Mouse (Mus musculus) Patski (cell line): ENCODE measurements around the gene Hps4. TPM values are rescaled to one million over a fixed set of nuclear protein-coding genes. Genes with fewer than 3 reads are reported as not detected.

Experiments used
- ATAC-seq: fragments of 100-300 bp; one replicate; pipeline ENCODE4 v1.8.0; 2021
- CTCF ChIA-PET: fragments of 350-600 bp; sonication (Branson Sonifier 250); formaldehyde crosslinking; loops from one replicate; lab custom pipeline; 2022; ENCODE audit warnings: inconsistent platforms; lab: Charles Lee
- POLR2A ChIA-PET: fragments of 350-600 bp; sonication (Branson Sonifier 250); formaldehyde crosslinking; loops from one replicate; lab custom pipeline; 2022; ENCODE audit warnings: antibody characterized with exemption, inconsistent platforms; lab: Charles Lee
- DNase-seq: peaks from one replicate; pipeline ENCODE4 v3.0.0-alpha.2; 2011; ENCODE audit warnings: low read depth, low spot score
- H3K27me3 ChIP-seq: fragments of 371-371 bp; one replicate; pipeline ENCODE4 v1.5.1; 2021
- CTCF ChIP-seq: fragments of 100-300 bp; IDR thresholded peaks from one replicate; pipeline ENCODE4 v1.5.1; 2021
- in situ Hi-C: fragments of 300-500 bp; cut with MboI; formaldehyde crosslinking; loops from 3 replicates; pipeline ENCODE4 v1.11.1; 2018; ENCODE audit warnings: low pct_unique_long_range_greater_than_20kb, mixed read lengths
- polyA plus RNA-seq: library from polyadenylated mRNA; unstranded; gene quantifications from one replicate; pipeline ENCODE4 v1.2.3, GENCODE M21; 2021

Gene Hps4
- polyA plus RNA-seq, 1 experiment from 2014 or later = 34.1 TPM

DNA sequence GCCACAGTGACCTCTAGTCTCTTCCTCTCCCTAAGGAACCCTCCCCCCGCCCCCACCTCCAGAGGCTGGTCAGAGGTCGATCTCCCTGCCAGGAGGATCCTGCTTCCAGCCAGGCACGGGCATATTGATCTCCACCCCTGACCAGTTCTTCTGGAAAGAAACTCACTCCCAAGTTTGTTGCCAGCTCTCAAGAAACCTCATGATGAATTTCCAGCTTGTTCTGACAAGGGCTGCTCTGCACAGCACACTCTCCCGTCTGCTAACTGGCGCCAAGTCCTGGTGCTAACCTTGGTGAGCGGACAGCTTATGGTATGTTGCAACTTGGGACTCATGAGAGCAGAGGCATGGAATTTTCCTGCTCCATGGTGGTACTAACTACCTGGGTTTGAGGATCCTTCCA is 35.8 kb downstream of the Hps4 start:
- ChIA-PET POLR2A (no interaction called here), CTCF (interaction anchor here (1.0 kb wide), 2 partner anchors 10 to 24 kb away, joined by 3 to 4 read pairs; no protein-coding TSS in a partner anchor)
- DNase-seq = no peak
- ATAC-seq = no peak
- in situ Hi-C loops = no loop called here
- no peaks in the 10 kb centered on the region for H3K27me3 ChIP-seq
- TF ChIP-seq CTCF = no peak

DNA sequence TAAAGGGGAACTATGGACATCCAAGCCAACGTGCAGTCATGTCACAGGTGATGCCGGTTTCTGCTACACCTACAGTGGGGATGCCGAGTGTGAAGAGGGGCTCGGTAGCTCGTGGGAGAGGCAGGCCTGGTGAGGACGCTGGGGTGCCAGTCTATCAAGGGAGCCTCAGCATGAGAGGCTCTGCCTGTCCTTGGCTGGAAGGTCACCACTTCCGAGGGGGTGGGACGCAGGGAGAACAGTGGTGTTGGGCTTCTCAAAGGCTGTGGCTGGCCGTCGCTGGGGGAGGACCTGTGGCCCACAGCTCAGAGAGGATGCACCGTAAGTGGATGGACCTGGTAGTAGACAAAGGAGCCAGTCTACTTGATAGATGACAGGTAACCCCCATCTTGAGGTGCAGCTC is 38.3 kb downstream of the Hps4 start:
- ATAC-seq (no peak), DNase-seq (no peak)
- in situ Hi-C loops = no loop called here
- CTCF ChIA-PET = no interaction called here
- TF ChIP-seq CTCF = no peak
- POLR2A ChIA-PET = no interaction called here
- no peaks in the 10 kb centered on the region for H3K27me3 ChIP-seq

DNA sequence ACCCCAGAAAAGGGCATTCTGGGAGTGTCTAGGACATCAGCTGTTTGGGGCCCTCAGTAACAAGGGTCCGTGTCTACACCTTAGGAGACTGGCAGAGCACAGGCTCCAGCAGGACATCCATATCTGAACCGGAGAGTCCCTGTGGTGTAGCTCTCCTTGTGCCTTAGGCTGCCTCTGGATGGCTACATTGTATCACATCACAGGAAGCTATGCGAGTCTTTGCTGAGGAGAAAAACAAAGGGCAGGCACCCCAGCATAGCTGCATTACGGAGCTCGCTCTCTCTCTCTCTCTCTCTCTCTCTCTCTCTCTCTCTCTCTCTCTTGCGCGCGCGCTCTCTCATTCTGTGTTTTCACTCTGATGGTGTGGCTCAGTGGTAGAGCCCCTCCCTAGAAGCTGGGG is 39.2 kb downstream of the Hps4 start:
- DNase-seq (no peak), ATAC-seq (no peak)
- in situ Hi-C loops = no loop called here
- no peak for TF ChIP-seq CTCF
- no peaks in the 10 kb centered on the region for H3K27me3 ChIP-seq
- CTCF ChIA-PET = interaction anchor here (1.2 to 1.3 kb wide), 2 partner anchors 8 to 9 kb away, joined by 3 read pairs; no protein-coding TSS in a partner anchor
- POLR2A ChIA-PET = no interaction called here

DNA sequence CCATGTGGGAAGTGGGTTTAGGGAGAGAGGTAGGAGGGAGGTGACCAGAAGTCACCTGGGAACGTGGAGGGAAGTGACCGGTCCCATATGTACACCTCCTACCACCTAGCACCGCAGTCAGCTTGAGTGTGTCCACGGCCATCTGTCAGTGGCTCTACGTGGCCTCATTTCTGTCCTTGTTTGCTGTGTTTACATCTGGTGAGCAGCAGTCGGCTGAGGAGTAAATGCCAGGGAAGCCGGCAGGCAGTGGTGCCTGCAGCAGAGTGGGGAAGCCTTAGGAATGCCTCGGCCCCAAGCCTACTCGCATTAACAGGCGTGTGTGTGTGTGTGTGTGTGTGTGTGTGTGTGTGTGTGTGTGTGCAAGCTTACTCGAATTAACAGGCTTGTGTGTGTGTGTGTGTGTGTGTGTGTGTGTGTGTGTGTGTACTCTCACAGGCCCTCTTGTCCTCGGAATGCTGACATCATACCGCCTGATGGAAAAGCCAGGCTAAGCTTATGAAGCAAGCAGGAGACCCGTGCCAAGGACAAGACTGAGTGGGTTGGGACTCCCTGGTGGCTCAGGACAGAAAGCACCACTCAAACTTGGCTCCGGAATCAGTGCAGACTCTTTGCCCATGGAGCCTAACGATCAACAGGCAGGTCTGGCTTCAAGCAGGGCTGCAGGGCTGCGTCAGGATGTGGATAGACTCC is 39.9 kb downstream of the Hps4 start:
- TF ChIP-seq CTCF = no peak
- no peaks in the 10 kb centered on the region for H3K27me3 ChIP-seq
- ATAC-seq = no peak
- DNase-seq = no peak
- CTCF ChIA-PET = interaction anchor here (1.2 to 1.3 kb wide), 2 partner anchors 9 to 10 kb away, joined by 3 read pairs; no protein-coding TSS in a partner anchor
- in situ Hi-C loops = no loop called here
- POLR2A ChIA-PET = no interaction called here

DNA sequence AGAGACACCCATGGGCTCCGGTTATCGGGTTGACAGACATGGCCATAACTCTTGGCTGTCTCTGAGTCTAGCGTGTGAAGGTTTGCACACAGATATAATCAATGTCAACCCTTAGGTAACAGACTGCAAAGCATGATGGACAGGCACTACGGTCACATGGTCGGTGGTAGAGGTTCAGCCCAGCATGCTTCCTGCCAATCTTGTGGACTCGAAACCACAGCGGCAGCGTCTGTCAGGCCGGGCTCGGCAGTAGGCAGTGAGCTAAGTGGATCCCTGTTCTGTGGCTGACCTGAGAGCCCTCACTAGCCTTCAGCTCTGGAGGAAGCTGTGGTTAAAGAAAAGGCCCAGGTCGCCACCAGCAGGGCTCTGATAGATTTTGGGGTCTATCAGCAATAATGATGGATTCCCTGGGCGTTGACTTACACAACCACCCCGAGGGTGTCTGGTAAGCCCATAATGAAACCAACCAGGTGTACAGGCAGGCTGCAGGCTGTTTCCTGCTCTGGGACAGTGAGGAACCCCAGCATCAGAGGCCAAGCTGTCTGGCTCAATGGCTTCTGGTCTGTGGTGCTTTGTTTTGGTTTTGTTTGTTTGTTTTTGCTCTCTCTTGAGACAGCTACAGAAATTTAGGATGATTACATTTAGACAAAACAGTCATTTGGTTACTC is 42.1 kb downstream of the Hps4 start:
- DNase-seq (no peak), ATAC-seq (no peak)
- CTCF ChIA-PET = no interaction called here
- POLR2A ChIA-PET = no interaction called here
- in situ Hi-C loops = no loop called here
- TF ChIP-seq CTCF = no peak
- no peaks in the 10 kb centered on the region for H3K27me3 ChIP-seq

DNA sequence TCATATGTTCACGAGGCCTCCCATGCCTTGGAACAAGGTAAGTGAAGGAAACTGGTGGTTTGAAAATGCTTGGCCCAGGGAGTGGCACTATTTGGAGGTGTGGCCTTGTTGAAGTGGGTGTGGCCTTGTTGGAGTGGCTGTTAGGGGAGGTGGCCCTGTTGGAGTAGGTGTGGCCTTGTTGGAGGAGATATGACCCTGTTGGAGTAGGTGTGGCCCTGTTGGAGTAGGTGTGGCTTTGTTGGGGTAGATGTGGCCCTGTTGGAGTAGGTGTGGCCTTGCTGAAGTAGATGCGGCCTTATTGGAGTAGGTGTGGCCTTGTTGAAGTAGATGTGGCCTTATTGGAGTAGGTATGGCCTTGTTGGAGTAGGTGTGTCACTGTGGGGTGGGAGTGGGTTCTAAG is 43.1 kb downstream of the Hps4 start:
- ChIA-PET POLR2A (no interaction called here), CTCF (no interaction called here)
- in situ Hi-C loops = no loop called here
- ATAC-seq (no peak), DNase-seq (no peak)
- no peaks in the 10 kb centered on the region for H3K27me3 ChIP-seq
- no peak for TF ChIP-seq CTCF

DNA sequence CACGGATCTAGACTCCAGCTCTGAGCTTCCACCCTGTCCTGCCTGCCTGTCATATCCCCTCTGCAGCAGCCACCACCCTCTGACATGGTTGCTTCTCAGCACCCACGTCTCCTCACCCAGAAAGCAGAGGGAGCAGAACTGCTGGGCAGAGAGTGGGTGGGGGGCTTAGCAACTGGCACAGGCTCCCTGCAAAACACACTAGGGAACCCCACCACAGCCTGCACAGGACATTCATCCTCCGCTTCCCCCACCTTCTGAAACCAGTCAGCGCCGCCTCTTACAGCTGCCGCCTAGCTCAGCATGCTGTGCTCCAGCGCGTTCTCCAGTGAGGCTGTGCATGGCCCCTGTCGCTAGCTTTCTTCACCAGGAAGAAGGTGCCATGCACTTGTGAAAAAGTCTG is 46.5 kb downstream of the Hps4 start:
- CTCF ChIA-PET = interaction anchor here (1.2 kb wide), 1 partner anchor 39 kb away, joined by 3 read pairs; no protein-coding TSS in a partner anchor

DNA sequence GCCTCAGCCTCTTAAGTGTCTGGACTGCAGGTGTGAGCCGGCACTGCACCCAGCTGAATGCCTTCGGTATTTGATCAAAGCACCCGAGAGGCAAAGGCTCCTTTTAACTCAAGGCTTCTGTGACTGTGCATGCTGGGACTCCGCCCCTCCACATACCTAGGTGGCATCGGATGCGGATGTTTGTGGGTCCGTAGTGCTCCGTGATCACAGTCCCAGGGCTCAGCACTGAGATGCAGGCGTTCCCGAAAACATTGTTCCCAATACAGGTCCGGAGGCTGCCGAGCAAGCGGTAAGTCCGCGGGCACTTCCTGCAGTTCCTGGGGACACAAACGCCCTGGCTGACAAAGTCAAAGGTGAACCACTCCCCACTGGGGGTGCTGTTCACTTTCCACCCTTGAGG is 48.1 kb downstream of the Hps4 start:
- POLR2A ChIA-PET = interaction anchor here (0.7 kb wide), 1 partner anchor 18 kb away, joined by 3 read pairs; no protein-coding TSS in a partner anchor
- in situ Hi-C loops = no loop called here
- no peak for ATAC-seq
- no peak for DNase-seq
- H3K27me3 ChIP-seq = peaks cover 15% of the 10 kb centered on the region
- no peak for TF ChIP-seq CTCF
- CTCF ChIA-PET = no interaction called here

More for the DNA sequence above, 46.5 kb downstream of the Hps4 start:
- in situ Hi-C loops = no loop called here
- no peak for ATAC-seq
- H3K27me3 ChIP-seq = peaks cover 11% of the 10 kb centered on the region
- DNase-seq = no peak
- no peak for TF ChIP-seq CTCF
- POLR2A ChIA-PET = interaction anchor here (0.9 kb wide), 1 partner anchor 47 kb away, joined by 3 read pairs; the partner anchor contains the start of genes Hps4 and Srrd

DNA sequence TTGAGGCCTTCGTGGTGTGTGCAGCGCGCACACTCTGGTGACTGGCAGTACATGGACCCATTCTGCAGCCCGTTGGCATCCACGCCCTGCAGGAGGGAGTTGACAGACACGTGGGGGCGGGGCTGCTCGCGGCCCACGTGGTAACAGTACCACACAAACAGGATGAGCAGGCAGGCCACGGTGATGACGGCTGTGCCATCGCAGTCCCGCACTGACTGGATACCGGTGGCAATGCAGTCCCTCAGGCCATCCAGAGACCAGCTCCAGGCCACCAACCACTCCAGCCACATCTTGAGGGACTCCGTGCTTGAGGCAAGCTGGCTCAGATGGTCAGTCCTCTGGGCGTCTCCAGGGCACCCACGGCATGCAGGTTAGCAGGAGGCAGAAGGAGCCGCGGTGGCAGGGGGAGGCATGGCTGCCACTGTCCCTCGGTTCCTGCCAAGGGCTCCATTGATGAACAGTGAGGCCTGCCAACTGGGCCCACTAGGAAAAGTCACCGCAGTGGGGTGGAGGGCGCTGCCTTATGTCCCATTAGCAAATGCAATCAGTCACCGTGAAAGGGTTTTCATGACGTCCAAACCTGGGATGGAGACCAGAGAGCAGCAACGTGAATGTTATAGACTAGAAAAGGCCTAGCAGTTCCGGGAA is 48.9 kb downstream of the Hps4 start:
- no peak for DNase-seq
- ChIA-PET CTCF (no interaction called here), POLR2A (no interaction called here)
- in situ Hi-C loops = no loop called here
- ATAC-seq = no peak
- peaks cover 15% of the 10 kb centered on the region for H3K27me3 ChIP-seq
- no peak for TF ChIP-seq CTCF

DNA sequence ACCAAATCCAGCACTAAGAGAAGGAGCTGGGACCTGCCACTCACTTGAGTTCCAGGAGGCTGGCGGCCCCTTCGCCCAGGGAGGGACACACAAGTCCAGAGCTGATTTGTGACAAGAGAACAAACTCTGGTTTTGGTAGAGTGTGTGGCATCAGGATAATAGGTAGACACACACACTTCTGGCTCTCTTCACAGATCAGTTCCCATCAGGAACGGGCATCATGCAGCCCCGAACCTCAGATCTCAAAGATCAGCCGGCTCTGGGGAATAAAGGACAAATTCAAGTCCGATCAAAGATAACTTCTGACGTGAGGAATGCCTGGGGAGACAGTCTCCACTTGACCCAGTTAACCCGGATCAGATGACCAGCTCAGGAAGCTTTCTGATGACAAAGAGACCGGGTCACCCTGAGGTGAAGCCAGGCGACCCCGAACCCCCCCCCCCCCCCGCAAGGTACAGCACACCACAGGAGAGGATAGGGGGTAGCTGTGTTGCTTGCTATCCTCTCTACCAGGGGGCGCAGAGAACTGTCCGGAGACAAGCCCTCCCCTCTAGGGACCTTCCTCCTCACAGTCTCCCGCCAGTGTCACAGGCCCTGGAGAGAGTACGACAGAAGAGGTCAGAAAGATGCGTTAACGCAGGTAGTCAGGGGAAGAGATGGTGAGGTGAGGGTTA is 51.0 kb downstream of the Hps4 start:
- DNase-seq = no peak
- no peak for ATAC-seq
- CTCF ChIA-PET = no interaction called here
- in situ Hi-C loops = no loop called here
- peaks cover 15% of the 10 kb centered on the region for H3K27me3 ChIP-seq
- POLR2A ChIA-PET = no interaction called here
- no peak for TF ChIP-seq CTCF

DNA sequence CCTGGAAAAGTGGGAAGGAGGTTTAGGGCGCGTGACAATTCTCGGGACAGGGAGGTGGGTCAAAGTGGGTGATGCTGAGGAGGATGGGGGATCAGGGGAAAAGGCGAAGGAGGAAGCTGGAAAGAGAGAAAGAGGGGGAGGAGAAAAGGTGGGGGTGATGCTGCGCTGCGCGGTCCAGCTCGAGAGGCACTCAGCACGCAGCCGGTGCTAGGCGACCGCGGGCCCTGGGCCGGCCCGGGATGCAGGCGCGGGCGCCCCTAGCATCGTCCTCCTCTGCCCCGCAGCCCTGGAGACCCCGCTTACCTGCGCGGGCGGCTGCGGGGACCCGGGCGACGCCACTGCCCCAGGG is 51.5 kb downstream of the Hps4 start:
- ATAC-seq (no peak), DNase-seq (no peak)
- ChIA-PET CTCF (no interaction called here), POLR2A (no interaction called here)
- H3K27me3 ChIP-seq = peaks cover 15% of the 10 kb centered on the region
- no peak for TF ChIP-seq CTCF
- in situ Hi-C loops = no loop called here
